Mouse (Mus musculus): ENCODE measurements around the gene Ercc2. TPM values are rescaled to one million over a fixed set of nuclear protein-coding genes. Genes with fewer than 3 reads are reported as not detected.

The Ercc2 gene
- polyA plus RNA-seq, 1 experiment from 2014 or later: 23.3 TPM

DNA sequence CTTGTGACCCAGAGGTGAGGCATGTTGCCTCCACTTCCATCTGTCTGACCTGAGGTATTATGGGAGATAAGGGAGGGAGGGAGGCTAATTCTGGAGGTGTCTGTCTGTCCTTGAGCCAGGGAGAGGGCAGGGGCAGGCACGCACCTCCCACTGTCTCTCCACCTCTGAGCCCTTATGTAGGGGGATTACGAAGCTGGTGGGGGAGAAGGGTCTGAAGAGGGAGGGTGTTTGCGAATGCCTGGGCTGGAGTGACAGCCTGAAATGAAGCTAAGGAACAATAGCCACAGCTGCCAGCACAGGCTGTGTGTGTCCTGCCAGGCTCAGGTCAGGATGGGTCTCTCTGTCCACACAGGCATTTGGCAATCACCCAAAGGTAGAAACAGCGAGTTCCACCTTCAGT is 19.5 kb upstream of the Ercc2 start:
- Histone ChIP-seq H3K4me2 (no peak overlapping the region), H3K36me3 (replicated peaks) (peaks cover 5% of the 10 kb centered on the region), H3K4me3 (replicated peaks) (peak overlapping the region; percentile 66), H3K27ac (0 out of 2 replicates have a peak overlapping the region, but pooled peaks have one; percentile 8), H3K4me1 (peaks cover 46% of the 10 kb centered on the region), H3K9me3 (no peaks in the 10 kb centered on the region), H3K27me3 (peaks cover 16% of the 10 kb centered on the region), H3K9ac (no peak overlapping the region)
- 23% methylated on average over 4 of the region's 4 CpGs for WGBS
- ATAC-seq (ENCODE audit: low FRiP score): no peak

GRCm38 (mm10) chr7:19363881-19364280 is 17.9 kb upstream of the Ercc2 start:
- no peaks in the 10 kb centered on the region; the same call in 1 of the 2 replicates for H3K36me3 ChIP-seq (replicated peaks)
- no peak overlapping the region for H3K4me3 ChIP-seq (replicated peaks)
- peaks cover 23% of the 10 kb centered on the region for H3K27me3 ChIP-seq
- WGBS: 3% methylated on average over 18 of the region's 18 CpGs
- peaks cover 38% of the 10 kb centered on the region for H3K4me1 ChIP-seq
- no peak overlapping the region for H3K4me2 ChIP-seq
- no peaks in the 10 kb centered on the region for H3K9me3 ChIP-seq
- H3K27ac ChIP-seq: no peak overlapping the region
- H3K9ac ChIP-seq: no peak overlapping the region; the same call in 1 of the 2 replicates
- no peak for ATAC-seq (ENCODE audit: low FRiP score)

GRCm38 (mm10) chr7:19365376-19365775 is 16.4 kb upstream of the Ercc2 start:
- no peak overlapping the region for H3K4me2 ChIP-seq
- 80% methylated on average over 4 of the region's 4 CpGs for WGBS
- no peak overlapping the region for H3K4me3 ChIP-seq (replicated peaks)
- H3K9me3 ChIP-seq: no peaks in the 10 kb centered on the region
- peaks cover 36% of the 10 kb centered on the region for H3K4me1 ChIP-seq
- H3K27me3 ChIP-seq: peaks cover 34% of the 10 kb centered on the region
- ATAC-seq (ENCODE audit: low FRiP score): no peak
- no peaks in the 10 kb centered on the region; the same call in 1 of the 2 replicates for H3K36me3 ChIP-seq (replicated peaks)
- H3K27ac ChIP-seq: no peak overlapping the region
- H3K9ac ChIP-seq: no peak overlapping the region

GRCm38 (mm10) chr7:19368380-19368779 is 13.4 kb upstream of the Ercc2 start:
- no peaks in the 10 kb centered on the region; the same call in 1 of the 2 replicates for H3K36me3 ChIP-seq (replicated peaks)
- H3K4me2 ChIP-seq: no peak overlapping the region
- no peak overlapping the region for H3K9ac ChIP-seq
- H3K4me3 ChIP-seq (replicated peaks): no peak overlapping the region
- ATAC-seq (ENCODE audit: low FRiP score): no peak
- 21% methylated on average over 16 of the region's 16 CpGs for WGBS
- H3K27ac ChIP-seq: no peak overlapping the region
- H3K27me3 ChIP-seq: peaks cover 21% of the 10 kb centered on the region
- peaks cover 15% of the 10 kb centered on the region for H3K4me1 ChIP-seq
- H3K9me3 ChIP-seq: no peaks in the 10 kb centered on the region

DNA sequence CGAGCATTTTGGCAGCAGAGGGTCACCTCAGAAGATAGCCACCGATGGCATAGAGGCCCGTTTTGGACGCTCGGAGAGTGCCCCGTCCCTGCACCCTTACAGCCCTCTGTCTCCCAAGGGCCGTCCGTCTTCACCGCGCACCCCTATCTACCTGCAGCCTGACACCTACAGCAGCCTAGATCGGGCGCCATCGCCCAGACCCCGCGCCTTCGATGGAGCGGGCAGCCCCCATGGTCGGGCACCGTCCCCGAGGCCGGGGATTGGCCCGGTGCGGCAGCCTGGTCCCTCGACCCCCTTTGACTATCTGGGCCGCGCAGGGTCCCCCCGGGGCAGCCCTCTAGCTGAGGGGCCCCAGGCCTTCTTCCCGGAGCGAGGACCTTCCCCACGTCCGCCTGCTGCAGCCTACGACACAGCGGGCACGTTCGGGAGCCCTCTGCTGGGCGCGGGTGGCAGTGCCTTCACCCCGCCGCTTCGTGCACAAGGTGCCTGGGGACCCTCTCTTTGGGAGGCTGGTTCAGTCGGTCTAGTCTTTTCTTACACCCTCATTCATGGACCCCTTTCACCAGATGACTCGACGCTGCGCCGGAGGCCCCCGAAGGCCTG is 11.9 kb upstream of the Ercc2 start:
- WGBS: 11% methylated on average over 46 of the region's 46 CpGs
- Histone ChIP-seq H3K9ac (peak overlapping the region; percentile 69), H3K4me2 (peak overlapping the region; percentile 80), H3K4me3 (replicated peaks) (peak overlapping the region; percentile 47), H3K9me3 (no peaks in the 10 kb centered on the region), H3K4me1 (peaks cover 8% of the 10 kb centered on the region), H3K27ac (no peak overlapping the region), H3K27me3 (peaks cover 18% of the 10 kb centered on the region), H3K36me3 (replicated peaks) (no peaks in the 10 kb centered on the region; the same call in 1 of the 2 replicates)
- ATAC-seq (ENCODE audit: low FRiP score): peak; percentile 89

GRCm38 (mm10) chr7:19373367-19373766 is 8.4 kb upstream of the Ercc2 start:
- no peak for ATAC-seq (ENCODE audit: low FRiP score)
- Histone ChIP-seq H3K9ac (no peak overlapping the region), H3K4me3 (replicated peaks) (no peak overlapping the region), H3K27me3 (peaks cover 16% of the 10 kb centered on the region), H3K9me3 (no peaks in the 10 kb centered on the region), H3K27ac (no peak overlapping the region), H3K36me3 (replicated peaks) (peaks cover 6% of the 10 kb centered on the region), H3K4me2 (no peak overlapping the region), H3K4me1 (peaks cover 7% of the 10 kb centered on the region)
- WGBS: 93% methylated on average over 2 of the region's 2 CpGs

DNA sequence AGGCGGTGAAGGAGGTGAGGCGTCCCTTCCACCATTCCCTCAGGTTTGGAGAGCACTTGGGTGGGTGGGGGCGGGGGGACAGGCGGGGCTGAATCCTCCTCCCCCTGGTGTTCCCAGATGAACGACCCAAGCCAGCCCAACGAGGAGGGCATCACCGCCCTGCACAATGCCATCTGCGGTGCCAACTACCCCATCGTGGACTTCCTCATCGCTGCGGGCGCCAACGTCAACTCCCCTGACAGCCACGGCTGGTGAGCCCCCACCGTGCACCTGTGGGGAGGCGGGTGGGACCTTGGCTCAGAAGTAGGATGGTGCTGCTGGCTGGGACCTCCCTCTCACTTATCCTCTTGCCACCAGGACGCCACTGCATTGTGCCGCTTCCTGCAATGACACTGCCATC is 6.4 kb upstream of the Ercc2 start:
- Histone ChIP-seq H3K9me3 (no peaks in the 10 kb centered on the region), H3K36me3 (replicated peaks) (peaks cover 6% of the 10 kb centered on the region; the same call in 1 of the 2 replicates), H3K4me2 (no peak overlapping the region), H3K27me3 (no peaks in the 10 kb centered on the region), H3K4me1 (no peaks in the 10 kb centered on the region; the same call in 1 of the 2 replicates), H3K9ac (no peak overlapping the region), H3K27ac (no peak overlapping the region), H3K4me3 (replicated peaks) (no peak overlapping the region)
- ATAC-seq (ENCODE audit: low FRiP score): 0 out of 2 replicates have a peak, but pooled peaks have one; percentile 25
- 83% methylated on average over 18 of the region's 18 CpGs for WGBS

DNA sequence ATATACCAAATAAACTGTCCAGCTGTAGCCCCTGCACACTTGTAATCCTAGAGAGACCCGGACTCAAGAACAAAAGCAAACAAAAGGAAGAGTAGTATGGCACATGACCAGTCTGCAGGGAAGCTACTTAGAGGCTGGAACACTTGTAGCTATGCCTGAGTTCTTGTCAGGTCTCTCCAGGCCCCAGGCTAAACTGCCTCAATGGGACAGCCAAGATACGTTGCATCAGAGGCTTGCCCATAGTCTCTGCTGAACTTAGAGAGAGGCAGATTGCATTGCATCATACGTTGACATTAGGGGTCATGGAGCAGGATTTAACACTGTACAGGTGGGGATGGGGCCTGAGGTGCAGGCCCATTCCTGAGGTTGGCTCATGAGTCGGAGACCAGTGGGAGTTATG is 5.8 kb upstream of the Ercc2 start:
- peaks cover 6% of the 10 kb centered on the region; the same call in 1 of the 2 replicates for H3K36me3 ChIP-seq (replicated peaks)
- ATAC-seq (ENCODE audit: low FRiP score): no peak
- H3K27ac ChIP-seq: no peak overlapping the region
- no peak overlapping the region for H3K4me3 ChIP-seq (replicated peaks)
- no peaks in the 10 kb centered on the region for H3K4me1 ChIP-seq
- no peaks in the 10 kb centered on the region for H3K27me3 ChIP-seq
- H3K4me2 ChIP-seq: no peak overlapping the region
- H3K9me3 ChIP-seq: no peaks in the 10 kb centered on the region
- no peak overlapping the region for H3K9ac ChIP-seq
- WGBS: 89% methylated on average over 4 of the region's 4 CpGs

DNA sequence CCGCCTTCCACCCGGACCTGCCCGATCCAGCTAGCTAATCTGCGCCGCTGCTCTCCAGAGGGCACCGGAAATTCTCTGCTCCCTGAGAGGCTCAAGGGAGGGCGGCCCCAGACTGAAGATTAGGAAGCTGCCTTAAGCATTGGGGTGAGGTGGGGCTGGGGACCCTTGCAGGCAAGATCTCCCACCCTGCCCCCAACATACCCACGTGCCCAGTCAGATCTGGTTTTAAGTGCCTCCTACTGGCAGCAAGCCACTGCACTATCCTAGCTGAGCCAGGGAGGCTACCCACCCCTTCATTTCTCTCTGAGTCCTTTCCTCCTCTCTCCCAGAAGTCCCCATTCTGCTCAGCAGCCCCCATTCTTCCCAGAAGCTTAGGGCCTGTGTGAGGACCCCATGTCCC is 3.8 kb upstream of the Ercc2 start:
- Histone ChIP-seq H3K4me1 (peaks cover 7% of the 10 kb centered on the region), H3K27me3 (no peaks in the 10 kb centered on the region), H3K4me2 (no peak overlapping the region), H3K36me3 (replicated peaks) (peaks cover 6% of the 10 kb centered on the region; the same call in 1 of the 2 replicates), H3K4me3 (replicated peaks) (no peak overlapping the region), H3K9me3 (no peaks in the 10 kb centered on the region), H3K27ac (no peak overlapping the region), H3K9ac (no peak overlapping the region)
- ATAC-seq (ENCODE audit: low FRiP score): no peak
- WGBS: 77% methylated on average over 8 of the region's 8 CpGs

GRCm38 (mm10) chr7:19382166-19382541 is 344 bp downstream of the Ercc2 start:
- Histone ChIP-seq H3K4me2 (peak overlapping the region; percentile 88), H3K4me3 (replicated peaks) (peak overlapping the region; percentile 74), H3K36me3 (replicated peaks) (peaks cover 34% of the 10 kb centered on the region), H3K9me3 (no peaks in the 10 kb centered on the region), H3K27me3 (no peaks in the 10 kb centered on the region), H3K9ac (peak overlapping the region; percentile 90), H3K4me1 (peaks cover 17% of the 10 kb centered on the region), H3K27ac (peak overlapping the region; percentile 59; the same call in 1 of the 2 replicates)
- WGBS: under 1% methylated on average over 37 of the region's 37 CpGs
- peak; percentile 67; the same call in 1 of the 2 replicates for ATAC-seq (ENCODE audit: low FRiP score)

DNA sequence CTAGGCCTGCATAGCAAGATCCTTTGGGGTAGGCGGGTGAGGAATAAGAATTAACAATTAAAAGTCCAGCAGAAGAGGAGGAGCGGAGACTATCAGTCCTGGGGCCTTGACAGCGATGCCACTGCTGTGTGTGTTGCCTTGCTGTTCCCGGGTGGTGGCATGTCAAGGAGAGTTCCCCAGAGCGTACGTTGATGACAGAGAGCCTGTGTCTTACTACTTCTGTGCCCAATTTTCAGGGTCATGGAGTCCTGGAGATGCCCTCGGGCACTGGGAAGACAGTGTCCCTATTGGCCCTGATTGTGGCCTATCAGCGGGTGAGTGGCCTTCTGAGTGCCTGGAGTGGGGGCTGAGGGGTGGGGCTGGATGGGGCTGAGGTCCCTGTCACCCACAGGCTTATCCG is 1.9 kb downstream of the Ercc2 start:
- Histone ChIP-seq H3K27me3 (no peaks in the 10 kb centered on the region), H3K36me3 (replicated peaks) (peaks cover 50% of the 10 kb centered on the region), H3K4me1 (peaks cover 25% of the 10 kb centered on the region), H3K27ac (no peak overlapping the region), H3K4me3 (replicated peaks) (0 out of 2 replicates have a peak overlapping the region, but pooled peaks have one; percentile 1), H3K4me2 (peak overlapping the region; percentile 88; the same call in 1 of the 2 replicates), H3K9me3 (no peaks in the 10 kb centered on the region), H3K9ac (no peak overlapping the region)
- WGBS: 85% methylated on average over 9 of the region's 9 CpGs
- ATAC-seq (ENCODE audit: low FRiP score): no peak

- H3K4me1 ChIP-seq: peaks cover 14% of the 10 kb centered on the region
- H3K27ac ChIP-seq: 0 out of 2 replicates have a peak overlapping the region, but pooled peaks have one; percentile 42
- WGBS: 79% methylated on average over 10 of the region's 10 CpGs
- peaks cover 98% of the 10 kb centered on the region for H3K36me3 ChIP-seq (replicated peaks)
- H3K9me3 ChIP-seq: no peaks in the 10 kb centered on the region
- no peak overlapping the region for H3K4me2 ChIP-seq
- ATAC-seq (ENCODE audit: low FRiP score): peak; percentile 51; the same call in 1 of the 2 replicates
- H3K4me3 ChIP-seq (replicated peaks): no peak overlapping the region
- H3K27me3 ChIP-seq: no peaks in the 10 kb centered on the region
- no peak overlapping the region for H3K9ac ChIP-seq
Measured at GRCm38 (mm10) chr7:19388699-19389413, 7.0 kb downstream of the Ercc2 start.
